Mouse (Mus musculus): ENCODE results near the gene Crebl2.

Crebl2 gene

DNA sequence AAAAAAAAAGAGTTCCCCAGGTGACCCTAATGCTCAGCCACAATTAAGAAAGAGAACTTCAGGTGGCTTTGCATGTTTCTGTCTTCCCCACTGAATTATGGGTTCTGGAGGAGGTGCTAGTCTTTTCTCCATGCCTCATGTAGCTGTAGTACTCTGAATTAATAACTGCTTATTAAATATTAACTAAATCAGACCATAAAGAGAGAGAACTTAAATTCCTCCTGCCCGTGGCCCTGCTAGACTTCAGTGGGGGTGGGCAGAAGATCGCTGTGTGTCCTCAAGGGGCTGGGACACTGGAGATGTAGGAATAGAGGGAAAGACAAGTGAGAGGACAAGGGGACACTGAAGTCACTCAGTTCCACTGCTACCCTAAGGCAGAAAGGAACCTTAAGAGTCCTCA is 42.3 kb downstream of the Crebl2 start:
- no peak for DNase-seq (ENCODE audit: low spot score)

DNA sequence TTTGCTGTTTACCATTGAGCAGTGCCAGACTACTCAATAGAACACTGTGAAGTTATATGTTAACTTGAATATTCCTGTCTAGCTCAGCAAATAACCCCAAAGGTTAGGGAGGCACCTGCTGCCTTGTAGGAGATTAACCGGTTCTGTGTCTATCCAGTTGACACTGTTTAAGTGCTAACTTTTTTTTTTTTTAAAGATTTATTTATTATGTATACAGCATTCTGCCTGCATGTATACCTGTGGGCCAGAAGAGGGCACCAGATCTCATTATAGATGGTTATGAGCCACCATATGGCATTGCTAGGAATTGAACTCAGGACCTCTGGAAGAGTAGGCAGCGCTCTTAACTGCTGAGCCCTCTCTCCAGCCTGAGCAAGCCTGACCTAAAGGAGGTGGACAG is 43.1 kb downstream of the Crebl2 start:
- DNase-seq (ENCODE audit: low spot score), result no peak

- peak; percentile 49 for DNase-seq (ENCODE audit: low spot score)
Measured at GRCm38 (mm10) chr6:134876795-134877194, 46.8 kb downstream of the Crebl2 start.

- no peak for DNase-seq (ENCODE audit: low spot score)
Measured at GRCm38 (mm10) chr6:134877276-134877675, 47.3 kb downstream of the Crebl2 start.

- no peak for DNase-seq (ENCODE audit: low spot score)
Measured at GRCm38 (mm10) chr6:134877892-134878291, 47.9 kb downstream of the Crebl2 start.

GRCm38 (mm10) chr6:134879556-134879955 is 49.6 kb downstream of the Crebl2 start:
- DNase-seq (ENCODE audit: low spot score), result no peak

DNA sequence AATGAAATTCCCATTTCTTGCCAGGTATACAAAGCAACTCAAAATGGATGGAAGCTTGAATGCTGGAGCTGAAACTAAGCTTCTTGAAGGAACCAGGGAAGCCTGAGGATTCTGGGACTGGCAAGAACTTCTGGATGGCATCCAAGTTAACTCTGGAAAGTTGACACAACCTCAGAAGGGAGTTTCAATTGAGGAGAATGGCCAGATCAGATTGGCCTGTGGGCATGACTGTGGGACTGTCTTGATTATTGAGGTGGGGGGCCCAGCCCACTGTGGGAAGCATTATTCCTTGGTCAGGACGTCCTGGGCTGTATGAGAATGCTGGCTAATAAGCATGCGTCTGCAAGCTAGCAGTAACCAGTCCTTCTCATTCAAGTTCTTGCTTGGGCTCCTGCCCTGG is 50.1 kb downstream of the Crebl2 start:
- DNase-seq (ENCODE audit: low spot score), result no peak

DNA sequence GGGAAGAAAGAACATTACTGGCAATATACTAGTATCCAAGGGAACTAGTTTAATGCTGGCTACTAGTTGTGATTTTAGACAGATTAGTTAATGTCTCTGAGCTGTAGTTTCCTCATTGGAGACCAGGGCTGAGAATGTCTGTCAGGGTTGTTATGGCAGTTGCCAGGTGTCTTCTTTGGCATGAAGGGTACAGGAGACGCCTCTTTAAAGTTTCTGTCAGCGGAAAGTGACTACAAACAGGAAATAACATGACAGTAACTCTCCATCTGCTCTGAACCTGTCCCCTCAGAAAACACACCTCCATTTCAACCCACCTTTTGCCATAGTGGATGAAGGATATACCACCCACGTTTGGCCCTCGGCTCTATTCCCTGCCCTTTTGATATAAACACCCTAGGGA is 53.7 kb downstream of the Crebl2 start:
- DNase-seq (ENCODE audit: low spot score), result no peak

GRCm38 (mm10) chr6:134885515-134885914 is 55.6 kb downstream of the Crebl2 start:
- DNase-seq (ENCODE audit: low spot score), result no peak

GRCm38 (mm10) chr6:134886475-134886874 is 56.5 kb downstream of the Crebl2 start:
- no peak for DNase-seq (ENCODE audit: low spot score)

DNA sequence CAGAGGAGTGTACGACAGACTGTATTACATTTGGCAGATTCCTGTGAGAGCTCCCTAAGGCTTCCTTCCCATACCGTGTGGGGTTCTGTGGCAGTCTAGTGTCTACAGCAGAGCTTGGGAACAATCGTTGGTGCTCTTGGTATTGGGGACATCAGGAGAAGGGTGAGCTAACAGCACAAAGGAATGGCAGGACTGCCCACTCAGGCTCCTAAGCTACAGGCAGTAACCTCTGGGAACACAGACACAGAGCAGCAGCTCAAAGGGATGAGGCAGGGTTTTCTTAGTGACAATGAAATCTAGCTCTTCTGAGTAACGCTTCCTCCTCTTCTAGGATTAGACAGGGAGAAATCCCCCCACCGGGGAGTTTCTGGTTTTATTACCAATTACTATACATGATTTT is 57.1 kb downstream of the Crebl2 start:
- DNase-seq (ENCODE audit: low spot score), result no peak

GRCm38 (mm10) chr6:134887711-134888449 is 57.9 kb downstream of the Crebl2 start:
- peak; percentile 93 for DNase-seq (ENCODE audit: low spot score)

GRCm38 (mm10) chr6:134888563-134889017 is 58.6 kb downstream of the Crebl2 start:
- DNase-seq (ENCODE audit: low spot score), result peak; percentile 53

DNA sequence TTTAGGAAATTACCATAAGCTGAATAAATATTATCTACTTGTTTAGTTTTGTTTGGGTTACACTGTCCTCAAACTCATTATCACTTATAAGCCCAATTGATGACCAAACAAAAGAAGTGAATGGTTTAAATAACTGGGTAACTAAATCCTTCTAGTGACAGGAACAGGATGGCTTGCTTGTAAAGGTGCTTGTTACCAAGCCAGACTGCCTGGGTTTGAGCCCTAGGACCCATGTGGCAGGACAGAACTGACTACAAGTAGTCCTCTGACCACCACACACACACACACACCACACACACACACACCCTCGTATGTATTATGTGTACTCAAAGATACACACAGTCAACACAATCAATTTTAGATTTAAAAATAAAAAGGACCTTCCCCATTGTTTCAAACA is 59.8 kb downstream of the Crebl2 start:
- DNase-seq (ENCODE audit: low spot score), result no peak

DNA sequence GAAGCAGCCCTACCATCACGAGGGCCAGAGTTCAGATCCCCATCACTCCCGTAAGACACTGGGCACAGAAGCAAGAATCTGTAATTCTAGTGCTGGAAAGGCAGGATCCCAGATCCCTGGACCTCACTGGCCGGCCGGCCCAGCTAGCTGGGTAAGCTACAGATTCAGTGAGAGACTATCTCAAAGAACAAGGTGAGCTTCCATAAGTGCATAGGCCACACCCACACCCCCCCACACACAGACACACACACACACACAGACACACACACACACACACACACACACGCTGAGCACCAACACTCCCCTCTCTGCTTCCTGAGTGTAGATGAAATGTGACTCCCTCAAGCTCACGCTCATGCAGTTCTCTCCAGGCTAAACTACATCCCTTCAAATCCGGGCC is 60.5 kb downstream of the Crebl2 start:
- no peak for DNase-seq (ENCODE audit: low spot score)

DNA sequence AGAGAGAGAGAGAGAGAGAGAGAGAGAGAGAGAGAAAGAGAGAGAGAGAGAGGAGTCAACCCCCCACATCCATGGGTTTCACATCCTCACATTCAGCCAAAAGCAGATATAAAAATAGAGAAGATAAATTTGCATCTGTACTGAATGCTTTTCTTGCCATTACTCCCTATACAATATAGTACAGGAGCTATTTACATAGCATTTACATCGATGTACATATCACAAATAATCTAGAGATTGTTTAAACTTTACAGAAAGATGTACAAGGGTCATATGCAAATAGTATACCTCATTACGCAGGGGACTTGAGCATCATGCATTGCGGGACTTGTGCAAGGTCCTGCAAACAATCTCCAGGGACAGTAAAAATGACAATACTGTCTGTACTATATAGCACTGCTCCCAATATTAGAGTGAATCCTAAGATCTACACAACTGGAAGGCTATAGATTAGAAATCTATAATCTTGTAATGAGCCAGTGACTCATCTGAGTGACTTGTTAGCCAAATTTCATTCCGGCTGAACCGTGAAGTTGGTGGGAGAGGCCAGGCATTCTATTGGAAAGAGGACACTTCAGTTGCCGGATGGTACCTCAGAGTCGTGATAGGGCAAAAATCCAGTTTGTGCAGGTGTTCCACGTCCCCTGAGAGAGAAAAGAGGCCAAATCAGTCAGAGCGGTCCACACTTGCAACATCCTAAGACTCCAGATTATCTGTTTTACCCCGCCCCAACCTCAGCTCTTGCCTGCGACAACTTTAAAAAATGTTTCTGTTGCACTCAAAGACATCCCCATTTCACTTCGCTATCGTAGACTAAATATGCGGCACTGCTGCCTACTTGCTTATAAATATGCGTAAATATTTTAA is 66.8 kb downstream of the Crebl2 start:
- peak; percentile 7 for DNase-seq (ENCODE audit: low spot score)

GRCm38 (mm10) chr6:134897443-134898094 is 67.6 kb downstream of the Crebl2 start:
- peak; percentile 95 for DNase-seq (ENCODE audit: low spot score)

- DNase-seq (ENCODE audit: low spot score), result peak; percentile 96
Measured at GRCm38 (mm10) chr6:134898095-134898965, 68.4 kb downstream of the Crebl2 start, which contains the start of gene Gpr19. TSS of gene Gpr19 (minus strand) at chr6:134898578.

DNA sequence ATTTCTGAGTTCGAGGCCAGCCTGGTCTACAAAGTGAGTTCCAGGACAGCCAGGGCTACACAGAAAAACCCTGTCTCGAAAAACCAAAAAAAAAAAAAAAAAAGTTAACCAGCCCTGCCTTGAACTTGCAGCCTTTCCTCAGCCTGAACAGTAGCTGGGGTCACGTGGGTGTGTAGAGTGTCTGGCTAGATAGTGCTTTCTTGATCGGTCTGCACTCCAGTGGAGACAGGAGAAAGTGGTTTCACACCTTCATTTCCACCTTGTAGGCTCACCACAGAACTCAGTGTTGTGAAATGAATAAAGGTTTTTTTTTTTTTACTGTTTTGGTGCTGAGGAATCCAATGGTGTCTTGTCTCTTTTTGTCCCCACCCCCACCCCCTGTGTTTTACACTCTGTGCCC is 73.4 kb downstream of the Crebl2 start:
- DNase-seq (ENCODE audit: low spot score), result no peak

DNA sequence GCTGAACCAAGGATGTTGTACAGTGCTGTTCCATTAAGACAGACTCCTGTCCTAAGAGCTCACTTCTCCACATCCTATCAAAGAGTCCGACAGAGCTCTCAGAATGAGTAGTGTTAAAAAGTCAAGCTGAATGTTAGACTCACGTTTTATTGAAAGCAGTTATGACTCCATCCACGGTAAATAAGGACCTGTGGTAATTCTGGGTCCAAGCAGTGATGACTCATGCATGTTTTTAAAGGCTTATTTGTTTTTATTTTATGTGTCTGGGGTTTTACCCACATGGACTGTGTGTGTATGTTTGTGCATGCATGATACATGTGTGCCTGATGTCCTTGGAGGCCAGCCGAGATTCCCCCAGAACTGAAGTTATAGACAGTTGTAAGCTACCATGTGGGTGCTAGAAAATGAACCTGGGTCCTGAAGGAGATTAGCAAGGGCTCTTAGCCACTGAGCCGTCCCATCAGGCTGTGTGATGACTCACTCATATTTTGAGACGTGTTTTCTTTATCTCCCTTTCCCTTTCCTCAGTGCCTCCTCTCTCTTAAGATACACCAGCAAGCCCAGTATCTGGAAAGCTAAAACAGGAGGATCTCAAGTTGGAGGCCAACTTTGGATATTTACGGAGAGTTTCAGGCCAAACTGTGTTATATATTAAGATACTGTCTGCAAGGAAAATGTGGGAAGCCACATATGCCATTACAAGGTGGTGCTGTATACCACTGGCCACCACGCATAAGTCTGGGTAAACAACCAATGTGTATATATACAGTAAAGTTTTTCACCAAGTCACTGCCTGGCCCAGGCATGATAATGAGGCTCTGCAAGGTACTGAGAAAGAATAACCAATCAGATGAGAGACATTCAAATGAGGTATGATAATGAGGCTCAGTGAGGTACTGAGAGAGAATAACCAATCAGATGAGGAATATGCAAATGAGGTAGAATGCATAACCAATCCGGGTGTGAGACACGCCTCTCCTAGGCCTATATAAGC is 74.2 kb downstream of the Crebl2 start:
- DNase-seq (ENCODE audit: low spot score), result no peak

All from embryo, embryonic 10 days (tissue).